Mouse (Mus musculus) CD4-positive, CD25-positive, alpha-beta regulatory T cell, adult 9 weeks (primary cell): ENCODE results near the gene Gtf2h1. TPM values are rescaled to one million over a fixed set of nuclear protein-coding genes. Genes with fewer than 3 reads are reported as not detected.

Experiments
- polyA plus RNA-seq: library from polyadenylated mRNA; unstranded; fragments of 100-300 nt; shearing (Covaris generic); gene quantifications from one replicate; pipeline ENCODE4 v1.2.1, GENCODE M21; 2017

The Gtf2h1 gene
- 32.0 TPM for polyA plus RNA-seq

GRCm38 (mm10) chr7:46795287-46796205, at the start of gene Gtf2h1, which contains the start of gene Hps5:
TSS of gene Gtf2h1 (plus strand) at chr7:46796103.
TSS of gene Hps5 (minus strand) at chr7:46796064.

DNA sequence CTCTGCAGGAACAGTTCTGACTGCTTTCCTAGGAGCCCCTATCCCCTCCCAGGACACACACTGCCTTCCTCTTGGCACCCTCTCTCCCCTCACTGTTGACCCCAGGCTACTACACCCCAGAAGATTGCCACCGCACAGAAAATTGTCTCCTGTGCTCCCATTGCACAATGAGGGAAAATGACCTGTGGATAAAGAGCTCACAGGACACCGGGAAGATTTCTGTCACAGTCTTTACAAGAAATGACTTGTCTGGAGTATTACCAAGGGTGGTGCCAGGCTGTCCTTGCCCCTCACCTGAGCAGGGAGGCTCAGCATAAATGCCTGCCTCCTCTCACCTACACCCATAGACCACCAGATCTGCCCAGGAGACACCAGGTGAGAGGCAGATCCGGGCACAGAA, 44.4 kb upstream of the Gtf2h1 start, which contains the start of gene Saa2:
Saa2 (plus strand) TSS at position 301 of the 400 bp plus-strand sequence.

DNA sequence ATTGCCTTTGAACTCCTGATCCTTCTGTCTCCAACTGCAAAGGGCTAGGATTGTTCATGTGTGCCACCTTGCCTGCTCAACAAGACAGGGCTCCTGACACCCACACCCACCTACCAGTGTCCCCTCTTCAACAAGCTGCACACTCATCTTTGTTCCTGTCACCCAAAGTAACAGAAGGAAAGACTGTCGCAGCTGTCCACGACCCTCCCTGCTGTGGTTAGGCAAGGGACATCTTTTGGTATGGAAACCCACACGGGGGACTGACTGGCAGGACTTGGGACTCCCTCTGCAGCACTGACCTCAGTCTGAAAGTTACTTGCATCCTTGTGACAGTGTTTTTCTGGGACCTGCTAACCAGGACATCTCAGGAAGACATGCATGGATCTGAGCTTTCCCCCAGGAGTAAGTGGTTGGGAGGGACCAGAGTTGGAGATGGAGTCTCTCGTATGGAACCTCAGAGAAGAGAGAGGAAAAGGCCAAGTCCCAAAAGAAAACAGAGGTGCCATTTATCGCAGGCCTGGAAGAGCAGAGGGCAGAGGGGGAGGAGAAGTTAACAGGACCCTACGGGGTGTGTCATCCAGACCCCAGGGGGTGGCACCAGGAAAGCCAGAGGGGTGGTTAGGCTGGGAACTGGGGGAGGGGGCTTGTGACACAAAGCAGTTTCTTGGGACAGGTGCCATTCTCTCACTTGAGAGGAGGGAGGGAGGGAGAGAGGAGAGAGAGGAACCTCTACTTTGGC, 45.1 kb downstream of the Gtf2h1 start, which contains the start of gene Ldha:
Ldha (plus strand) TSS at position 689 of the 739 bp plus-strand sequence.

GRCm38 (mm10) chr7:46860996-46861395, 65.1 kb downstream of the Gtf2h1 start, which contains the start of gene Ldhc:
TSS of gene Ldhc (plus strand) at chr7:46861203.

Other genes starting within 250 kb of the Gtf2h1 start
- 26.5 TPM for gene Sergef, start 156.3 kb upstream of the Gtf2h1 start, polyA plus RNA-seq
- gene Tph1, start 123.6 kb upstream of the Gtf2h1 start, polyA plus RNA-seq = not detected
- gene Saal1, start 85.4 kb upstream of the Gtf2h1 start, polyA plus RNA-seq = 24.4 TPM
- not detected for gene Saa3, start 80.4 kb upstream of the Gtf2h1 start, polyA plus RNA-seq
- gene Saa4, start 63.5 kb upstream of the Gtf2h1 start, polyA plus RNA-seq = not detected
- not detected for gene Saa1, start 53.1 kb upstream of the Gtf2h1 start, polyA plus RNA-seq
- gene Saa2, start 44.3 kb upstream of the Gtf2h1 start, polyA plus RNA-seq = not detected
- gene Hps5, start within 50 bp of the Gtf2h1 start, polyA plus RNA-seq = 43.3 TPM
- 1,290 TPM for gene Ldha, start 45.4 kb downstream of the Gtf2h1 start, polyA plus RNA-seq
- gene Ldhc, start 65.1 kb downstream of the Gtf2h1 start, polyA plus RNA-seq = not detected
- 135 TPM for gene Tsg101, start 123.9 kb downstream of the Gtf2h1 start, polyA plus RNA-seq
- gene Uevld, start 162.4 kb downstream of the Gtf2h1 start, polyA plus RNA-seq = 8.7 TPM
- gene Gm9999, start 187.5 kb downstream of the Gtf2h1 start, polyA plus RNA-seq = not detected
- 56.5 TPM for gene Spty2d1, start 212.3 kb downstream of the Gtf2h1 start, polyA plus RNA-seq